Mouse (Mus musculus): ENCODE results near the gene Rps19bp1.
A peak's percentile ranks its signal among the peaks of the same experiment; 100 is the strongest.

Gene Rps19bp1

GRCm38 (mm10) chr15:80263610-80264575 is at the start of gene Rps19bp1:
Gene Rps19bp1 (minus strand): TSS chr15:80264315.
- peak; percentile 92 for DNase-seq (ENCODE audit: low read depth)

- no peak for DNase-seq (ENCODE audit: low read depth)
These were observed 42.0 kb upstream of the Rps19bp1 start for GRCm38 (mm10) chr15:80306146-80306545.

DNA sequence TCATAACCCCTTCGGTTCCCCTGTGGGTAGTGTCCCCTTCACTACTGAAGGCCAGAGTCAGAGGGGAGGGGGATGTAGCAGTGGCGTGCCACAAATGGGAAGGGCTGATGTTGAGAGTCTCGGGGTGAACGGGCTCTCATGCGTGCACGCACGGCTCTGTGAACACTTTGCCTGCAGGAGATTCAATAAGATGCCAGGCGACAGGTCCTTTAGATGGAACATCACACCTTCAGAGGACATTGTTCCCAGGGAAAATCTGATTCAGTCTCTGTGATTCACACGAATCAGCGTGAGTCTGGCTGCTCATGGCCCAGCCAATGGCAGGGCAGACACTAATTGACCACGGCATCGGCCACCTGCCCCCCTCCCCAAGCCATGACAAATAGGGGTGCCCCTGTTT is 40.1 kb upstream of the Rps19bp1 start:
- no peak for DNase-seq (ENCODE audit: low read depth)

- no peak for DNase-seq (ENCODE audit: low read depth)
These were observed 39.7 kb upstream of the Rps19bp1 start for GRCm38 (mm10) chr15:80303779-80304178.

GRCm38 (mm10) chr15:80297146-80297545 is 33.0 kb upstream of the Rps19bp1 start:
- no peak for DNase-seq (ENCODE audit: low read depth)

DNA sequence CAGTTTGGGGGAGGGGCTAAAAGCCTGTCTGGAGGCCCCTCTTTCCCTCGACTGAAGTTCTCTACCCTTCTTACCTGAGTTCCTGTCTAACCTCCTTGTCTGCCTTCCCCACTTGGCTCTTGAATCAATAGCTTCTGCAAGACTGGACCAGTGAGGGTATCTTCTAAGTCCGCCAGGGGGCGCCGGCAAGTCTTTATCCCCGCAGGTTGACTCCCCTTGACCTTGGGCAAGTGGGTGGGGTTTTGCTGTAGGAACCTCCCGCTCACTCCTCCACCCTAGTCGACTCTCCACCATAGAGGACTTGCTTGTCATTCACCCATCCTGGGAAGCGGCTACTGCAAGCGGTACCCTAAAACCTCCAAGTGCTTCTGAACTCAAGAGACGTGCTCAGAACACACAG is 25.3 kb upstream of the Rps19bp1 start:
- peak; percentile 71 for DNase-seq (ENCODE audit: low read depth)

DNA sequence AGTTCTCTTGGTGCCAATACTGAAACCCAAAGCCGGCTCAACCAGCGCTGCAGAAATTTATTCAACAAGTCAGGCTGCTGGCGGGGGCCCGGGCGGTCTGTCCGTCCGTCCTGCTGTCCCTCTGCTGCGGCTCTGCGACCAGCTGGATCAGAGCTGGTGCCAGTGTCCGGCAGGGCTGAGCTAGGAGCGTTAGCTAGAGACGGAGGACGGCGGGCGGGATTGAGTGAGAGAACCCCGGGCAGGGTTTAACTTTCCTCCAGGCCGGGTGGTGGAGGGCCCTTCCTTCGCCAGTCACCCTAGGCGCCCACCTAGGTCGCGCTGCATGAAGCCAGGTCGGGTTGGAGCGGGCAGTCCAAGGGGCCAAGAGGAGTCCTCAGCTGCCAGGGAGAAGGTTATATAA is 23.9 kb upstream of the Rps19bp1 start:
- no peak for DNase-seq (ENCODE audit: low read depth)

DNA sequence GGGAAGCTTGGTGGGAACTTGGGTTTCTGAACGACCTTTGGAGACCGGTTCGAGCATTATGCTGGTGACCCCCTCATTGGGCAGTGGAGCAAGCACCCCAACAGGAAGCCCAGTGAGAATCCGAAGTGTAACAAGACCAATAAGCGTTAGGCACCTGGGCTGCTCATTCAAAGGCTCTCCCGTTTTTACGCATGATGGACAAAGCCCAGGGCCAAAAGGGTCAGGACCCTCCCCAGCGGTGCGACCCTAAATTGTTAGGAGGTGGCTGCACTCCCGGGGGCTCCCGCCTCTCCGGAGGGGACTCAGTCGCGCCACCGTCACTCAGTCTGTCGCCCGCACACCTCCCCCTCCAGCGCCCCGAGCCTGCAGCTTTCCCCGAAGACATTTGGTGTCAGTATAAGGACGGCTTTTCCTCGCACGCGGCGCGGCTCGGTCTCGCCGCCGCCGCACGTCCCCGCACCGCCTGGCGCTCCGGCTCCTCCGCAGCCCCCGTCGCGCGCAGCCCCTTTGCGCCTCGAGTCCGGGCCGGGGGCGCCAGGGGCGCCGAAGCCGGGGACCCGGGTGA is 22.8 kb upstream of the Rps19bp1 start, which contains the start of gene Cacna1i:
Gene Cacna1i, plus strand, starts transcription at position 388 of the 565 bp plus-strand sequence.
- no peak for DNase-seq (ENCODE audit: low read depth)

- no peak for DNase-seq (ENCODE audit: low read depth)
These were observed 16.5 kb upstream of the Rps19bp1 start for GRCm38 (mm10) chr15:80280646-80281045.

DNA sequence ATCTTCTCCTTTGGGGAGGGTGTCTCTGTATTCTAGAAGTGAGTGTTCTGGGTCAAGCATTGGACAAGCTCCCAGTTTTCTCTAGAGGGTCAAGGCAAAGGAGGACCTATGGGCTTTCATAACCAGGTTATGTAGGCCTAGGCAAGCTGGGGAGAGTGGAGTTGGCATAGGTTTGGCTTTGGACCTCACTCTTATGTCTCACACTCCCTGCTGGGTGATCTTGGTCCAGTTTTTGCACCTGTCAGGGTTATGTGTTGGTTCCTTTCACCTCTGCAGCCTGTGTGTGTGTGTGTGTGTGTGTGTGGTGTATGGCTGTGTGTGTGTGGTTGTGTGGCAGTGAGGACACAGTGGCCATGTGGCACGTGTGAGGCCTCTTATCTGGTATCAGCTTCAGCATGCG is 14.9 kb upstream of the Rps19bp1 start:
- DNase-seq (ENCODE audit: low read depth), result no peak

DNA sequence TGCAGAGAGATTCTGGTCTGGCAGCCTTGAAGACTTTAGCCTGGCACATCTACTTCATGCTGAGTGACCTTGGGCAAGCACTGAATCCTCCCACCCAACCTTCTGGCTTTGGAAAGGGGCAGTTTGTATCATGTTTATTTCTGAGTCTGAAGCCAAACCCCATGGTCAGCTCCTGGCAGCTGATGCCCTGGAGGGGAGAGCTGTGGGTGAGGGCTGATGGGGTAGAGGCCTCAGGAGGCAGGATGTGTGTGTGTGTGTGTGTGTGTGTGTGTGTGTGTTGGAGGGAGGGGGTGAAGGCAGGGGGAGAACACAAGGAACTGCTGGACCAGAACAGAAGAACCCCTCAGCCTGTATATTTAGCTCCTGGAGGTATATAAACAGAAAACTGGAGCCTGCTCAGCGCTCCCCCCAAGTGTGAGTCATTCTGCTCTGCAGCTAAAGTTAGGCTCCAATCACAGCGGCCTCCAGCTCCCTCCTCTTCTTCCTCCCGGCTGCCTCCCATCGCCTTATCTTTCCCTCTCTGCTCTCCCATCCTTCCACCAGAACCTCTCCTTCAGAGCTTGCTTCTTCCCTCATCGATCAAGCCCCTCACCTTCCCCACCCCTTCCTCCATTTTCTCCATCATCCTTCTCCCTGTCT is 14.1 kb upstream of the Rps19bp1 start:
- no peak for DNase-seq (ENCODE audit: low read depth)

GRCm38 (mm10) chr15:80277625-80278024 is 13.5 kb upstream of the Rps19bp1 start:
- DNase-seq (ENCODE audit: low read depth), result no peak

DNA sequence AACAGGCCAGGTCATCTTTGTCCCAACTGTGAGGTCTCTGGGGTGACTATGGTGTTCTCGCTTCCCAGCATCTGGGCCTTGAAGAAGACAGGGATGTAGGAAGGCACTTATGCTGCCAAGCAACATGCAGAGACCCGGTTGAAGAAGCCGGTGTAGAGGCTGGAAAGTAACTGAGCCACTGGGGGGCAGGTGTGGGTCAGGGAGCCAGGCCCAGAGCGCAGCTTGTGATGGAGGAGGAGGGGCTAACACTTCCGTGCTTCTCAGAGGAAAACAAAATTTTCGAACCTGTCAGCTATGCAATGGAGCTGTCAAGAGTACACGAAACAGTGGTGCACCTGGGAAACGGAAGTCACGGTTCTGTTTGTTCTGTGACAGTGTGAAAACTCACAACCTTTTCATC is 13.0 kb upstream of the Rps19bp1 start:
- no peak for DNase-seq (ENCODE audit: low read depth)

GRCm38 (mm10) chr15:80271858-80272396 is 7.8 kb upstream of the Rps19bp1 start:
- no peak for DNase-seq (ENCODE audit: low read depth)

DNA sequence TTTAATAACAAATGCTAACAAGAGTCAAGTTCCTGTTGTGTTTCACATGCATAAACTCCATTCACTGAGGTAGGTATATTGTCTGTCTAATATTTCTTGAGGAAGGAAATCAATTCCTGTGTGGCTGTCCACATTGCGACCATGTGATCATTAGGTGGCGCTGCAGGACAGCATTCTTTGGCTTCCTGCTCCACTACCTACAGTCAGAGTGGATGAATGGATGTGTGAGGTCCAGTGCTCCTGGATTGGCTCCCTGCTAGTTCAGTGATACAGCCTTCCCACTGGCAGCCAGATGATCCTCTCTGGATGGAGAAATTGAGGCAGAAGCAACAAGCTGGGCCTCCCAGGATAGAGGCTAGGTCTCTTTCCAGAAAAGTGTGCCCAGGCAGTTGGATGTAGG is 2.2 kb upstream of the Rps19bp1 start:
- DNase-seq (ENCODE audit: low read depth), result peak; percentile 75

GRCm38 (mm10) chr15:80261100-80261499 is 3.0 kb downstream of the Rps19bp1 start:
- DNase-seq (ENCODE audit: low read depth), result no peak

DNA sequence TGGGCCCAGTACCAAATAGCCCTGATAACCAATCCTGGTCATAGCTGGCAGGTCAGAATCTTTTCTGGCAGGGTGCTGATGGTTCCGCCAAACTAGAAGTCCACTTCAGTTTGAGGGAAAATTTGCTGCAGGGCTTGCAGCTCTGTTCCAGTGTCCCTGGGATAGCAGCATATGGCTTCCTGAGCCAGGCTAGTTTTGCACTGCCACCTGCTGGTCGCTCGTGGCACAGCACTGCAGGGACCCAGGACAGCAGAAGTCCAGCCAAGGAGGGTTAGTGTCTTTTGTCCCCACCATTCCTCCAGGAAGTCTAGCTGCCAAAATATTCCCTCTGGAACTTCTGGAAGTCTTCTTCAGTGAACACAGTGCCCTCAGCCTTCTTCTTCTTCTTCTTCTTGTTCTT is 3.4 kb downstream of the Rps19bp1 start:
- peak; percentile 79 for DNase-seq (ENCODE audit: low read depth)

GRCm38 (mm10) chr15:80259406-80260045 is 4.6 kb downstream of the Rps19bp1 start:
- DNase-seq (ENCODE audit: low read depth), result no peak

GRCm38 (mm10) chr15:80258240-80259170 is 5.6 kb downstream of the Rps19bp1 start:
- peak; percentile 71 for DNase-seq (ENCODE audit: low read depth)

DNA sequence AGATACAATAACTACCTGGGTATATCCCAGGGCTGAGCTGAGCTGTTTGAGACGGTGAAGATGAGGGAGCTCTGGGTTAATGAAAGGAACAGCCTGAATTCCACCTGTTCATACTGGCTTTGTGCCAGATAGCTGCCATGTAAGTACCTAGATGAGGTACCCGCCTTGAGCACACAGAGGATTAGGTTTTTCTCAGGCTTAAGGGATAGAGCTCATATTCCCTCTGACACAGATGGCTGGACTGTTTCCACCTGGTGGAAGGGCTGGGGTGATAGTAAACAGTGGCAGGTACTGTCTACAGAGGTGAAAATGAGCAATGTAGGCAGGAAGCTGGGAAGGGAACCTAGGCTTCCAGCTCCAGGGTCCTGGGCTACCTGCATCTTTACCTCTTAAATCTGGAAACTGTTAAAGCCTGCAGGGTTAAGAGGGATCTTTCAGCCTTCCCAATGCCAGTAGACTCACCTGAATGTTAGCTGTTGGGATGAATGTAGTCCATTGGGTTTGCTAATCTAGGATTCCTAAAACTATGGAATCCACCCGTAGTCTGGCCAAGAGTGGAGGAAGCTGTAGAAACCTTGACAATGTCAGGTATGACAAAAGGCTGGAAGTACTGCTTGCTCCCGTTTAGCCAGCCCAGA is 6.4 kb downstream of the Rps19bp1 start:
- DNase-seq (ENCODE audit: low read depth), result no peak

All from c-Kit-positive CD71-positive TER-119-negative erythroid progenitor cells, embryonic 14.5 days (primary cell).